ENCODE assay signal across 9 mouse cellular contexts in the genomic region with DNA sequence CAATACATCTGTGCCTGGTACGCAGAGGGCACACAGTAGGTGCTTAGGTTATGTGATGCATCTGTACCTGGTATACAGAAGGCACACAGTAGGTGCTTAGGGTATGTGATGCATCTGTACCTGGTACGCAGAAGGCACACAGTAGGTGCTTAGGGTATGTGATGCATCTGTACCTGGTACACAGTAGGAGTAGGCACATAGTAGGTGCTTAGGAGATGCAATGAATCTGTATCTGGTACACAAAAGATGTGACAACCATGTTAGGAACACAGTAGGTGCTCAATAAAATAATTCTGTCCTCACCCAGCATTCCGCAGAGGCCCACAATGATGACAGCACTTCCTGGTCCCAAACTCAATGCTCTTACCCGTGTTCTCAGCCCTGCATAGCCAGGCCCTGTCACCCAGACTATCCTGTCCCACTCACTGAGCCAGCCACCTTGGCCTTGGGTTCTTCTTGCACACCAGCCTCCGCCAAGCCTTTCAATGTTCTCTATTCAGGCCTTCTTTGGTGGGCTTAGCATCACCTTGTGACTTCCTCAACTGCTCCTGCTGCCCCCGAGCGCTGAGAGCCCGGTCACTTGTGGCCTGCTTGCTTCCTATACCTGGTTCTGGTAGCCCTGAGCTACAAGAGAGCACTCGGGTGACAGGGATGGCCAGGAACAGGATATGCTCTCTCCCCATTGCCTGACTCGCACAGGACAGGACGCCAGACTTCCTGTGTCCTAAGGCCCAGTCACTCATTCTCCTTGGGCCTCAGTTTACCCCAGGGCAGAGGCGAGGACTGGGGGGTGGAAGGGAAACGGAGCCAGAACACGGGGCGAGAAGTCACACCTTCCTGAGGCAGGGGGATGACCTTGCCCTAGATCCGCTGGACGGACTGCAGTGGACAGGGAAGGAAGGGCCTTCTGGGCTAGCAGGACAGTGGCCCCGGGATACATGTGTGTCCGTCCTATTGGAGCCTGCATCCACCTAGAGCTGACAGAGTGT. TPM values are rescaled to one million over a fixed set of nuclear protein-coding genes. Genes with fewer than 3 reads are reported as not detected.
DNase-seq lines count a peak whose midpoint lies in the region; ATAC-seq and TF ChIP-seq lines count a peak whose summit lies in the region.
"Had no signal": no experiment of that assay in that cellular context is flagged by ENCODE, and none has a peak within 500 bp of the region (broad histone marks: within the 10 kb centered on the region; RNA-seq: fewer than 3 reads in every experiment).

No protein-coding gene starts in this region.

- H3K9ac ChIP-seq in liver, adult 2 months (ENCODE audit: low read depth, low read length), result peak overlapping the region; percentile 38
- H3K9ac ChIP-seq in forebrain, embryonic 12.5 days, result no peak overlapping the region
- H3K9ac ChIP-seq in hindbrain, postnatal 0 days (replicated peaks; ENCODE audit: low read length), result no peak overlapping the region
- H3K9ac ChIP-seq in neural tube, embryonic 15.5 days (replicated peaks), result no peak overlapping the region

- H3K36me3 ChIP-seq in liver, adult 2 months (ENCODE audit: control insufficient read depth, insufficient read depth, low read length), result peaks cover 2% of the 10 kb centered on the region; the same call in 1 of the 2 replicates
- no peaks in the 10 kb centered on the region for H3K36me3 ChIP-seq in forebrain, embryonic 12.5 days (replicated peaks)
- H3K36me3 ChIP-seq in hindbrain, postnatal 0 days (ENCODE audit: insufficient read depth, low read length), result no peaks in the 10 kb centered on the region
- H3K36me3 ChIP-seq in neural tube, embryonic 15.5 days, result no peaks in the 10 kb centered on the region

- no peak overlapping the region for H3K4me3 ChIP-seq in liver, adult 2 months (ENCODE audit: insufficient read depth, low read depth, low read length)
- H3K4me3 ChIP-seq in forebrain, embryonic 12.5 days (replicated peaks), result no peak overlapping the region
- no peak overlapping the region for H3K4me3 ChIP-seq in hindbrain, postnatal 0 days (ENCODE audit: low read length)
- no peak overlapping the region for H3K4me3 ChIP-seq in neural tube, embryonic 15.5 days (replicated peaks)

- ATAC-seq in forebrain, embryonic 12.5 days (ENCODE audit: low FRiP score), result no peak
- no peak for ATAC-seq in hindbrain, postnatal 0 days
- ATAC-seq in neural tube, embryonic 15.5 days (ENCODE audit: low FRiP score), result no peak
- ATAC-seq: Patski had no signal

- H3K27ac ChIP-seq in liver, adult 2 months (replicated peaks; ENCODE audit: insufficient read depth, low read depth, low read length), result peak overlapping the region; percentile 78
- H3K27ac ChIP-seq in forebrain, embryonic 12.5 days, result peak overlapping the region; percentile 94
- peak overlapping the region; percentile 60 for H3K27ac ChIP-seq in hindbrain, postnatal 0 days
- peak overlapping the region; percentile 66; the same call in 1 of the 2 replicates for H3K27ac ChIP-seq in neural tube, embryonic 15.5 days (replicated peaks)

- H3K27me3 ChIP-seq in liver, adult 2 months (ENCODE audit: control insufficient read depth, insufficient read depth, low read length), result no peaks in the 10 kb centered on the region
- peaks cover 27% of the 10 kb centered on the region for H3K27me3 ChIP-seq in forebrain, embryonic 12.5 days
- no peaks in the 10 kb centered on the region for H3K27me3 ChIP-seq in hindbrain, postnatal 0 days (ENCODE audit: insufficient read depth, low read length)
- H3K27me3 ChIP-seq in neural tube, embryonic 15.5 days (replicated peaks), result peaks cover 10% of the 10 kb centered on the region; the same call in 1 of the 2 replicates
- H3K27me3 ChIP-seq: Patski had no signal

- no peaks in the 10 kb centered on the region for H3K9me3 ChIP-seq in forebrain, embryonic 12.5 days
- no peaks in the 10 kb centered on the region for H3K9me3 ChIP-seq in hindbrain, postnatal 0 days (ENCODE audit: low read length)
- H3K9me3 ChIP-seq in neural tube, embryonic 15.5 days (replicated peaks), result no peaks in the 10 kb centered on the region

- H3K79me2 ChIP-seq in liver, adult 2 months (ENCODE audit: control insufficient read depth, insufficient read depth, low read length), result peaks cover 85% of the 10 kb centered on the region

- TF ChIP-seq POLR2A in liver, adult 2 months (IDR thresholded peaks at IDR 0.05; ENCODE audit: extremely low read depth, insufficient read depth, low read length), result no peak

- 56% methylated on average over 19 of the region's 19 CpGs for WGBS in liver, adult 2 months
- 89% methylated on average over 19 of the region's 19 CpGs for WGBS in forebrain, embryonic 12.5 days
- 90% methylated on average over 19 of the region's 19 CpGs for WGBS in hindbrain, postnatal 0 days
- WGBS in neural tube, embryonic 15.5 days, result 94% methylated on average over 19 of the region's 19 CpGs

- DNase-seq in liver, adult 2 months (ENCODE audit: extremely low read depth, low read depth, low spot score), result no peak
- no peak for DNase-seq in liver
- DNase-seq in hindbrain, postnatal 0 days (ENCODE audit: low spot score), result no peak
- DNase-seq in right cerebral cortex, adult 2 months (ENCODE audit: low spot score in 2 of 2), result no peak
- no peak for DNase-seq in urinary bladder, adult 2 months (ENCODE audit: low spot score)

- no peak for TF ChIP-seq CTCF in liver, adult 2 months (IDR thresholded peaks at IDR 0.05; ENCODE audit: low read depth, low read length)
- no peak for TF ChIP-seq CTCF in hindbrain, postnatal 0 days (IDR thresholded peaks at IDR 0.05; ENCODE audit: low read depth)

- no peak overlapping the region for H3K4me2 ChIP-seq in forebrain, embryonic 12.5 days
- no peak overlapping the region for H3K4me2 ChIP-seq in hindbrain, postnatal 0 days (ENCODE audit: low read depth, low read length)
- no peak overlapping the region for H3K4me2 ChIP-seq in neural tube, embryonic 15.5 days

- H3K4me1 ChIP-seq in liver, adult 2 months (ENCODE audit: control insufficient read depth, insufficient read depth, low read length), result peaks cover 54% of the 10 kb centered on the region
- peaks cover 63% of the 10 kb centered on the region for H3K4me1 ChIP-seq in forebrain, embryonic 12.5 days
- H3K4me1 ChIP-seq in hindbrain, postnatal 0 days (ENCODE audit: insufficient read depth, low read length), result 0 out of 2 replicates have a peak, but pooled peaks cover 7% of the 10 kb centered on the region
- H3K4me1 ChIP-seq in neural tube, embryonic 15.5 days, result peaks cover 37% of the 10 kb centered on the region

RNA-seq across cellular contexts. Expression of a gene that starts 52.6 kb away (rescaled TPM):
- total RNA-seq in liver, adult 2 months (2014; rRNA removed), result 0.27 and 2.3 TPM in 2 replicates
- 2.4 and 4.3 TPM in 2 replicates for polyA plus RNA-seq in liver, adult 2 months (2012; rRNA removed)
- 0.95 and 1.1 TPM in 2 replicates for polyA plus RNA-seq in forebrain, embryonic 12.5 days (2016; fragmentation: Nextera tagmentation; extraction: Ambion mirVana)
- 1.6 and 5.3 TPM in 2 replicates for total RNA-seq in hindbrain, postnatal 0 days (2014; rRNA removed)
- 2.3 and 2.6 TPM in 2 replicates for polyA plus RNA-seq in hindbrain, postnatal 0 days (2015; fragmentation: Nextera tagmentation; extraction: Ambion mirVana)
- polyA plus RNA-seq in neural tube, embryonic 15.5 days (2015; fragmentation: Nextera tagmentation; extraction: Ambion mirVana), result 1.2 and 1.5 TPM in 2 replicates
- 5.4 and 6.1 TPM in 2 replicates for polyA plus RNA-seq in urinary bladder, adult 2 months (2012; rRNA removed)
- total RNA-seq: megakaryocyte progenitor cell, adult 5-6 weeks had no signal
